Mouse (Mus musculus): ENCODE measurements around the gene Nxnl2. TPM values are rescaled to one million over a fixed set of nuclear protein-coding genes. Genes with fewer than 3 reads are reported as not detected.
"Not testable (repeated sequence)": the region's sequence is repeated elsewhere in the genome, so short reads cannot be mapped to it uniquely, and the experiment has no call there.

Gene Nxnl2
- polyA plus RNA-seq, 1 experiment from 2014 or later = 5.0 TPM

GRCm38 (mm10) chr13:51202844-51203173, 32.0 kb downstream of the Nxnl2 start:
- H3K9me3 ChIP-seq (ENCODE audit: control insufficient read depth); H3K27me3 ChIP-seq (replicated peaks; ENCODE audit: control insufficient read depth, insufficient read depth, low read length); H3K27ac ChIP-seq (ENCODE audit: low read depth, low read length); H3K9ac ChIP-seq (ENCODE audit: low read depth, low read length); H3K4me1 ChIP-seq (replicated peaks; ENCODE audit: control insufficient read depth, insufficient read depth, low read length); H3K36me3 ChIP-seq (ENCODE audit: control insufficient read depth, insufficient read depth); ATAC-seq: not testable (repeated sequence)
- TF ChIP-seq CTCF (IDR thresholded peaks at IDR 0.05; ENCODE audit: low read depth) = peak; percentile 46
- WGBS = 4% methylated on average over 28 of the region's 28 CpGs
- peak overlapping the region; percentile 61 for H3K4me2 ChIP-seq (replicated peaks; ENCODE audit: low read depth)
- H3K4me3 ChIP-seq (ENCODE audit: low read depth, low read length) = 0 out of 2 replicates have a peak overlapping the region, but pooled peaks have one; percentile 11

- H3K4me1 ChIP-seq (replicated peaks; ENCODE audit: control insufficient read depth, insufficient read depth, low read length) = no peaks in the 10 kb centered on the region
- ATAC-seq = no peak
- H3K9ac ChIP-seq (ENCODE audit: low read depth, low read length) = no peak overlapping the region
- H3K4me3 ChIP-seq (ENCODE audit: low read depth, low read length) = no peak overlapping the region
- no peak overlapping the region for H3K27ac ChIP-seq (ENCODE audit: low read depth, low read length)
- no peaks in the 10 kb centered on the region for H3K27me3 ChIP-seq (replicated peaks; ENCODE audit: control insufficient read depth, insufficient read depth, low read length)
- H3K9me3 ChIP-seq (ENCODE audit: control insufficient read depth) = no peaks in the 10 kb centered on the region
- H3K36me3 ChIP-seq (ENCODE audit: control insufficient read depth, insufficient read depth) = no peaks in the 10 kb centered on the region
- no peak overlapping the region for H3K4me2 ChIP-seq (replicated peaks; ENCODE audit: low read depth)
- 89% methylated on average over 8 of the region's 8 CpGs for WGBS
- no peak for TF ChIP-seq CTCF (IDR thresholded peaks at IDR 0.05; ENCODE audit: low read depth)
These were observed 32.6 kb downstream of the Nxnl2 start for GRCm38 (mm10) chr13:51203467-51203866.

GRCm38 (mm10) chr13:51204081-51204480, 33.3 kb downstream of the Nxnl2 start:
- H3K4me3 ChIP-seq (ENCODE audit: low read depth, low read length); ATAC-seq: not testable (repeated sequence)
- WGBS = 91% methylated on average over 11 of the region's 11 CpGs

GRCm38 (mm10) chr13:51207965-51208364, 37.1 kb downstream of the Nxnl2 start:
- no peak for ATAC-seq
- H3K4me3 ChIP-seq (ENCODE audit: low read depth, low read length) = no peak overlapping the region
- peak overlapping the region; percentile 25; the same call in 1 of the 2 replicates for H3K4me2 ChIP-seq (replicated peaks; ENCODE audit: low read depth)
- 52% methylated on average over 12 of the region's 12 CpGs for WGBS
- no peak overlapping the region for H3K27ac ChIP-seq (ENCODE audit: low read depth, low read length)
- no peak overlapping the region for H3K9ac ChIP-seq (ENCODE audit: low read depth, low read length)
- no peaks in the 10 kb centered on the region for H3K36me3 ChIP-seq (ENCODE audit: control insufficient read depth, insufficient read depth)
- H3K4me1 ChIP-seq (replicated peaks; ENCODE audit: control insufficient read depth, insufficient read depth, low read length) = no peaks in the 10 kb centered on the region
- no peaks in the 10 kb centered on the region for H3K9me3 ChIP-seq (ENCODE audit: control insufficient read depth)
- H3K27me3 ChIP-seq (replicated peaks; ENCODE audit: control insufficient read depth, insufficient read depth, low read length) = no peaks in the 10 kb centered on the region
- TF ChIP-seq CTCF (IDR thresholded peaks at IDR 0.05; ENCODE audit: low read depth) = no peak

More at GRCm38 (mm10) chr13:51204081-51204480, 33.3 kb downstream of the Nxnl2 start:
- H3K9ac ChIP-seq (ENCODE audit: low read depth, low read length); H3K36me3 ChIP-seq (ENCODE audit: control insufficient read depth, insufficient read depth); H3K27me3 ChIP-seq (replicated peaks; ENCODE audit: control insufficient read depth, insufficient read depth, low read length); H3K4me1 ChIP-seq (replicated peaks; ENCODE audit: control insufficient read depth, insufficient read depth, low read length); H3K9me3 ChIP-seq (ENCODE audit: control insufficient read depth); H3K4me2 ChIP-seq (replicated peaks; ENCODE audit: low read depth); H3K27ac ChIP-seq (ENCODE audit: low read depth, low read length): not testable (repeated sequence)

GRCm38 (mm10) chr13:51208378-51209100, 37.7 kb downstream of the Nxnl2 start:
- H3K4me2 ChIP-seq (replicated peaks; ENCODE audit: low read depth) = peak overlapping the region; percentile 25; the same call in 1 of the 2 replicates
- peak; percentile 63 for TF ChIP-seq CTCF (IDR thresholded peaks at IDR 0.05; ENCODE audit: low read depth)
- H3K27ac ChIP-seq (ENCODE audit: low read depth, low read length) = no peak overlapping the region
- H3K4me1 ChIP-seq (replicated peaks; ENCODE audit: control insufficient read depth, insufficient read depth, low read length) = no peaks in the 10 kb centered on the region
- WGBS = 65% methylated on average over 18 of the region's 18 CpGs
- H3K4me3 ChIP-seq (ENCODE audit: low read depth, low read length) = no peak overlapping the region
- H3K36me3 ChIP-seq (ENCODE audit: control insufficient read depth, insufficient read depth) = no peaks in the 10 kb centered on the region
- H3K27me3 ChIP-seq (replicated peaks; ENCODE audit: control insufficient read depth, insufficient read depth, low read length) = no peaks in the 10 kb centered on the region
- no peaks in the 10 kb centered on the region for H3K9me3 ChIP-seq (ENCODE audit: control insufficient read depth)
- H3K9ac ChIP-seq (ENCODE audit: low read depth, low read length) = no peak overlapping the region
- ATAC-seq = no peak

- Histone ChIP-seq H3K9ac (ENCODE audit: low read depth, low read length) (no peak overlapping the region), H3K4me2 (replicated peaks; ENCODE audit: low read depth) (no peak overlapping the region), H3K27ac (ENCODE audit: low read depth, low read length) (no peak overlapping the region), H3K9me3 (ENCODE audit: control insufficient read depth) (no peaks in the 10 kb centered on the region), H3K27me3 (replicated peaks; ENCODE audit: control insufficient read depth, insufficient read depth, low read length) (no peaks in the 10 kb centered on the region), H3K4me1 (replicated peaks; ENCODE audit: control insufficient read depth, insufficient read depth, low read length) (no peaks in the 10 kb centered on the region), H3K36me3 (ENCODE audit: control insufficient read depth, insufficient read depth) (no peaks in the 10 kb centered on the region), H3K4me3 (ENCODE audit: low read depth, low read length) (no peak overlapping the region)
- peak; percentile 33; the same call in 1 of the 2 replicates for TF ChIP-seq CTCF (IDR thresholded peaks at IDR 0.05; ENCODE audit: low read depth)
- ATAC-seq = no peak
- WGBS = 68% methylated on average over 5 of the region's 5 CpGs
These were observed 39.8 kb downstream of the Nxnl2 start for GRCm38 (mm10) chr13:51210639-51211038.
